Mouse (Mus musculus) kidney, adult 9 months (tissue): ENCODE results near the gene Isg20l2.

ENCODE experiments used
- DNase-seq: peaks from one replicate; pipeline ENCODE4 v3.0.0; 2022

Gene Isg20l2

GRCm38 (mm10) chr3:87980728-87981127, 50.6 kb downstream of the Isg20l2 start:
- DNase-seq = no peak

GRCm38 (mm10) chr3:87981214-87981760, 51.2 kb downstream of the Isg20l2 start:
- no peak for DNase-seq

GRCm38 (mm10) chr3:87981894-87982835, 52.1 kb downstream of the Isg20l2 start:
- peak; percentile 78 for DNase-seq

- DNase-seq = peak; percentile 73
These were observed 52.9 kb downstream of the Isg20l2 start for GRCm38 (mm10) chr3:87982836-87983601.

GRCm38 (mm10) chr3:87983627-87984026, 53.5 kb downstream of the Isg20l2 start:
- no peak for DNase-seq

GRCm38 (mm10) chr3:87984094-87984493, 54.0 kb downstream of the Isg20l2 start:
- DNase-seq = no peak

- DNase-seq = peak; percentile 24
These were observed 55.6 kb downstream of the Isg20l2 start for GRCm38 (mm10) chr3:87985505-87986320.

- DNase-seq = peak; percentile 96
These were observed 56.8 kb downstream of the Isg20l2 start for GRCm38 (mm10) chr3:87986868-87987267.

- DNase-seq = no peak
These were observed 57.5 kb downstream of the Isg20l2 start for GRCm38 (mm10) chr3:87987633-87988032.

GRCm38 (mm10) chr3:87988068-87988467, 58.0 kb downstream of the Isg20l2 start:
- no peak for DNase-seq

- DNase-seq = no peak
These were observed 59.8 kb downstream of the Isg20l2 start for GRCm38 (mm10) chr3:87989935-87990334.
